Mouse (Mus musculus) adipocyte (in vitro differentiated cells): ENCODE measurements around the gene Plgrkt.
A peak's percentile ranks its signal among the peaks of the same experiment; 100 is the strongest.
"Not testable (repeated sequence)": the region's sequence is repeated elsewhere in the genome, so short reads cannot be mapped to it uniquely, and the experiment has no call there.

Source experiments
- DNase-seq: peaks from one replicate; pipeline ENCODE4 v3.0.0-alpha.2; 2016; ENCODE audit warnings: low spot score

Plgrkt gene

GRCm38 (mm10) chr19:29366969-29367622 is at the start of gene Plgrkt, which contains the start of gene Cd274:
Gene Plgrkt, minus strand, starts transcription at chr19:29367390.
Gene Cd274, plus strand, starts transcription at chr19:29367455.
- DNase-seq: peak; percentile 70

GRCm38 (mm10) chr19:29416393-29416902 is 49.3 kb upstream of the Plgrkt start:
- DNase-seq: no peak

GRCm38 (mm10) chr19:29414917-29415316 is 47.7 kb upstream of the Plgrkt start:
- not testable (repeated sequence) for DNase-seq

- DNase-seq: no peak
Measured at GRCm38 (mm10) chr19:29414513-29414912, 47.3 kb upstream of the Plgrkt start.

- peak; percentile 85 for DNase-seq
Measured at GRCm38 (mm10) chr19:29412476-29413420, 45.6 kb upstream of the Plgrkt start.

- DNase-seq: no peak
Measured at GRCm38 (mm10) chr19:29410619-29411018, 43.4 kb upstream of the Plgrkt start, which contains the start of gene Pdcd1lg2. Gene Pdcd1lg2, plus strand, starts transcription at chr19:29410919.

GRCm38 (mm10) chr19:29406042-29407017 is 39.1 kb upstream of the Plgrkt start:
- no peak for DNase-seq

- DNase-seq: no peak
Measured at GRCm38 (mm10) chr19:29405388-29405787, 38.2 kb upstream of the Plgrkt start.

- no peak for DNase-seq
Measured at GRCm38 (mm10) chr19:29403251-29403650, 36.1 kb upstream of the Plgrkt start.

- no peak for DNase-seq
Measured at GRCm38 (mm10) chr19:29402621-29403020, 35.4 kb upstream of the Plgrkt start.

GRCm38 (mm10) chr19:29400466-29400865 is 33.3 kb upstream of the Plgrkt start:
- DNase-seq: no peak

- DNase-seq: no peak
Measured at GRCm38 (mm10) chr19:29399786-29400185, 32.6 kb upstream of the Plgrkt start.

- DNase-seq: no peak
Measured at GRCm38 (mm10) chr19:29396353-29396752, 29.2 kb upstream of the Plgrkt start.

GRCm38 (mm10) chr19:29394721-29395120 is 27.5 kb upstream of the Plgrkt start:
- DNase-seq: peak; percentile 38

- no peak for DNase-seq
Measured at GRCm38 (mm10) chr19:29393333-29393732, 26.1 kb upstream of the Plgrkt start.

- DNase-seq: no peak
Measured at GRCm38 (mm10) chr19:29391279-29391678, 24.1 kb upstream of the Plgrkt start.

- DNase-seq: no peak
Measured at GRCm38 (mm10) chr19:29390483-29390882, 23.3 kb upstream of the Plgrkt start.

- DNase-seq: no peak
Measured at GRCm38 (mm10) chr19:29388818-29389217, 21.6 kb upstream of the Plgrkt start.

- no peak for DNase-seq
Measured at GRCm38 (mm10) chr19:29385822-29386221, 18.6 kb upstream of the Plgrkt start.

GRCm38 (mm10) chr19:29384994-29385393 is 17.8 kb upstream of the Plgrkt start:
- DNase-seq: no peak

GRCm38 (mm10) chr19:29384412-29384811 is 17.2 kb upstream of the Plgrkt start:
- no peak for DNase-seq
